Comparison of ENCODE assay signal across 16 mouse cellular contexts in genomic region chr17:89450724-89451123, GRCm38 (mm10).
DNase-seq lines count a peak whose midpoint lies in the region; ATAC-seq and TF ChIP-seq lines count a peak whose summit lies in the region.
"Had no signal": no experiment of that assay in that cellular context is flagged by ENCODE, and none has a peak within 500 bp of the region (broad histone marks: within the 10 kb centered on the region; RNA-seq: fewer than 3 reads in every experiment).

No protein-coding gene starts in this region.

- no peak for TF ChIP-seq CTCF in bone marrow macrophage, adult 2 months (IDR thresholded peaks at IDR 0.05; ENCODE audit: low read depth, low read length)

- DNase-seq in kidney, adult 9 months = peak; percentile 1
- DNase-seq in kidney, postnatal 25 days = no peak
- DNase-seq in MEL-GATA-1-ER (ENCODE audit: extremely low read depth, low read depth) = peak; percentile 7
- no peak for DNase-seq in midbrain, embryonic 10.5 days (ENCODE audit: low spot score)
- DNase-seq in urinary bladder, postnatal 10 days (ENCODE audit: low spot score) = no peak
- no peak for DNase-seq in embryo, embryonic 10 days (ENCODE audit: low spot score)
- DNase-seq: cerebellum, adult 11 months; embryo, embryonic 11 days; lung, postnatal 4 days; right cerebral cortex, postnatal 14 days; thymus, postnatal 14 days had no signal

- H3K36me3 ChIP-seq in midbrain, embryonic 10.5 days = no peaks in the 10 kb centered on the region
- H3K36me3 ChIP-seq: forebrain, embryonic 10.5 days; stomach, embryonic 15.5 days had no signal

- no peaks in the 10 kb centered on the region for H3K27me3 ChIP-seq in midbrain, embryonic 10.5 days (ENCODE audit: low read depth, poor library complexity, severe bottlenecking)
- H3K27me3 ChIP-seq: stomach, embryonic 15.5 days had no signal

- WGBS in midbrain, embryonic 10.5 days = 88% methylated on average over 4 of the region's 4 CpGs

- no peaks in the 10 kb centered on the region for H3K9me3 ChIP-seq in midbrain, embryonic 10.5 days (replicated peaks)
- H3K9me3 ChIP-seq: forebrain, embryonic 10.5 days; stomach, embryonic 15.5 days had no signal

- TF ChIP-seq POLR2A in bone marrow macrophage, adult 2 months (IDR thresholded peaks at IDR 0.05; ENCODE audit: borderline replicate concordance, low read depth, low read length) = no peak

- H3K27ac ChIP-seq in bone marrow macrophage, adult 2 months (ENCODE audit: insufficient read depth, low read depth, low read length) = peak overlapping the region; percentile 79
- H3K27ac ChIP-seq in midbrain, embryonic 10.5 days (replicated peaks) = no peak overlapping the region
- H3K27ac ChIP-seq: forebrain, embryonic 10.5 days; stomach, embryonic 15.5 days had no signal

- H3K4me1 ChIP-seq in bone marrow macrophage, adult 2 months (ENCODE audit: control insufficient read depth, insufficient read depth, low read length) = peaks cover 18% of the 10 kb centered on the region
- H3K4me1 ChIP-seq in midbrain, embryonic 10.5 days = no peaks in the 10 kb centered on the region
- H3K4me1 ChIP-seq: forebrain, embryonic 10.5 days; stomach, embryonic 15.5 days had no signal

- no peak overlapping the region for H3K4me3 ChIP-seq in bone marrow macrophage, adult 2 months (ENCODE audit: insufficient read depth, low read length)
- no peak overlapping the region for H3K4me3 ChIP-seq in midbrain, embryonic 10.5 days
- H3K4me3 ChIP-seq: forebrain, embryonic 10.5 days; stomach, embryonic 15.5 days had no signal

- ATAC-seq in megakaryocyte progenitor cell, adult 5-6 weeks (replicated peaks; ENCODE audit: poor library complexity) = peak; percentile 96
- ATAC-seq: hindbrain, embryonic 16.5 days had no signal

Comparison
In these comparisons a context has a peak if more than half of its experiments do, and no peak if none do; other contexts are left out.
1. DNase-seq: peak in kidney, adult 9 months (single experiment) and MEL-GATA-1-ER (single experiment); none in kidney, postnatal 25 days (0 of 2), midbrain, embryonic 10.5 days (single experiment), urinary bladder, postnatal 10 days (single experiment) and embryo, embryonic 10 days (single experiment).